Mouse (Mus musculus) MEL (cell line): ENCODE data around the gene Stk11. TPM values are rescaled to one million over a fixed set of nuclear protein-coding genes. Genes with fewer than 3 reads are reported as not detected.

Experiments
- DNase-seq: peaks from one replicate; pipeline ENCODE4 v3.0.0; 2011; ENCODE audit warnings: low read depth, low spot score
- H3K27ac ChIP-seq: 2 replicates; pipeline ENCODE4 v1.5.1; 2012; ENCODE audit warnings: low read depth, mild to moderate bottlenecking, control low read depth, low read length, moderate library complexity; ENCODE audit not compliant: control insufficient read depth
- H3K27me3 ChIP-seq, 2 experiments: fragments of 150-350 bp in 1 of 2; sonication (generic) in 1 of 2; 2 replicates each; pipeline ENCODE4 v1.6.1; 2012; ENCODE audit warnings: low read length in 2 of 2, mild to moderate bottlenecking in 2 of 2, improper control_type of control experiment in 1 of 2, moderate library complexity in 1 of 2; ENCODE audit not compliant: insufficient read depth in 2 of 2, control insufficient read depth in 1 of 2
- H3K36me3 ChIP-seq, 2 experiments: 2 replicates each; pipeline ENCODE4 v1.6.1; 2012 to 2014; ENCODE audit warnings: low read length in 2 of 2, improper control_type of control experiment in 1 of 2, inconsistent platforms in 1 of 2, mild to moderate bottlenecking in 1 of 2; ENCODE audit not compliant: insufficient read depth in 2 of 2, control insufficient read depth in 1 of 2
- H3K4me1 ChIP-seq, 2 experiments: fragments of 150-350 bp in 1 of 2; sonication (generic) in 1 of 2; 2 replicates each; pipeline ENCODE4 v1.6.1; 2012; ENCODE audit warnings: low read length in 2 of 2, improper control_type of control experiment in 1 of 2, mild to moderate bottlenecking in 1 of 2; ENCODE audit not compliant: insufficient read depth in 2 of 2, control insufficient read depth in 1 of 2
- H3K4me3 ChIP-seq, 2 experiments: fragments of 150-350 bp in 1 of 2; sonication (generic) in 1 of 2; 2 replicates each; pipeline ENCODE4 v1.5.1; 2012; ENCODE audit warnings: low read depth in 2 of 2, low read length in 2 of 2, mild to moderate bottlenecking in 2 of 2, moderate library complexity in 2 of 2, control low read depth in 1 of 2, improper control_type of control experiment in 1 of 2; ENCODE audit not compliant: control insufficient read depth in 1 of 2, insufficient read depth in 1 of 2
- H3K79me2 ChIP-seq: 2 replicates; pipeline ENCODE4 v1.6.1; 2012; ENCODE audit warnings: mild to moderate bottlenecking, low read length, moderate library complexity; ENCODE audit not compliant: control insufficient read depth, poor library complexity, insufficient read depth
- H3K9ac ChIP-seq: 2 replicates; pipeline ENCODE4 v1.6.1; 2012; ENCODE audit warnings: low read depth, mild to moderate bottlenecking, control low read depth, low read length, moderate library complexity; ENCODE audit not compliant: control insufficient read depth, poor library complexity, severe bottlenecking
- H3K9me3 ChIP-seq: fragments of 150-350 bp; sonication (generic); replicated peaks from 2 replicates; pipeline ENCODE4 v1.6.1; 2012; ENCODE audit warnings: mild to moderate bottlenecking, low read length, improper control_type of control experiment, moderate library complexity; ENCODE audit not compliant: insufficient read depth
- BHLHE40 ChIP-seq: IDR thresholded peaks from 2 replicates; pipeline ENCODE4 v1.6.1; 2012; ENCODE audit warnings: low read depth, mild to moderate bottlenecking, inconsistent platforms, low read length, improper control_type of control experiment, borderline replicate concordance
- CHD2 ChIP-seq: IDR thresholded peaks from 2 replicates; pipeline ENCODE4 v1.6.1; 2011; ENCODE audit warnings: low read length, improper control_type of control experiment
- E2F4 ChIP-seq: IDR thresholded peaks from 2 replicates; pipeline ENCODE4 v1.6.1; 2011; ENCODE audit warnings: low read depth, low read length, improper control_type of control experiment, borderline replicate concordance
- ELF1 ChIP-seq: IDR thresholded peaks from 2 replicates; pipeline ENCODE4 v1.6.1; 2014; ENCODE audit warnings: low read depth, mild to moderate bottlenecking, inconsistent platforms, low read length, improper control_type of control experiment, moderate library complexity
- ETS1 ChIP-seq: IDR thresholded peaks from 2 replicates; pipeline ENCODE4 v1.6.1; 2012; ENCODE audit warnings: low read depth, mild to moderate bottlenecking, inconsistent platforms, low read length, improper control_type of control experiment, moderate library complexity
- GATA1 ChIP-seq: IDR thresholded peaks from 2 replicates; pipeline ENCODE4 v1.6.1; 2011; ENCODE audit warnings: low read depth, low read length, improper control_type of control experiment
- HCFC1 ChIP-seq: IDR thresholded peaks from 2 replicates; pipeline ENCODE4 v1.6.1; 2012; ENCODE audit warnings: low read depth, mild to moderate bottlenecking, inconsistent platforms, low read length, improper control_type of control experiment, moderate library complexity
- JUND ChIP-seq: IDR thresholded peaks from 2 replicates; pipeline ENCODE4 v1.6.1; 2011; ENCODE audit warnings: low read depth, mild to moderate bottlenecking, improper control_type of control experiment, low read length
- KAT2A ChIP-seq: conservative IDR thresholded peaks from 2 replicates; pipeline ENCODE4 v1.6.1; 2012; ENCODE audit warnings: low read depth, low read length, improper control_type of control experiment, inconsistent platforms
- MAX ChIP-seq: IDR thresholded peaks from 2 replicates; pipeline ENCODE4 v1.6.1; 2011; ENCODE audit warnings: low read length, improper control_type of control experiment
- MAZ ChIP-seq: IDR thresholded peaks from 2 replicates; pipeline ENCODE4 v1.6.1; 2012; ENCODE audit warnings: low read depth, mild to moderate bottlenecking, inconsistent platforms, low read length, improper control_type of control experiment
- MXI1 ChIP-seq: IDR thresholded peaks from 2 replicates; pipeline ENCODE4 v1.6.1; 2011; ENCODE audit warnings: mild to moderate bottlenecking, low read depth, low read length, improper control_type of control experiment
- MYB ChIP-seq: IDR thresholded peaks from 2 replicates; pipeline ENCODE4 v1.6.1; 2011; ENCODE audit warnings: mild to moderate bottlenecking, low read depth, low read length, improper control_type of control experiment
- NELFE ChIP-seq: IDR thresholded peaks from 2 replicates; pipeline ENCODE4 v1.6.1; 2011; ENCODE audit warnings: low read depth, low read length, improper control_type of control experiment
- NRF1 ChIP-seq: IDR thresholded peaks from 2 replicates; pipeline ENCODE4 v1.6.1; 2014; ENCODE audit warnings: low read depth, mild to moderate bottlenecking, inconsistent platforms, low read length, improper control_type of control experiment, moderate library complexity; ENCODE audit not compliant: poor library complexity, insufficient read depth, severe bottlenecking
- POLR2AphosphoS2 ChIP-seq: IDR thresholded peaks from 2 replicates; pipeline ENCODE4 v1.6.1; 2011; ENCODE audit warnings: low read length, improper control_type of control experiment
- POLR2AphosphoS5 ChIP-seq: IDR thresholded peaks from 2 replicates; pipeline ENCODE4 v1.6.1; 2012; ENCODE audit warnings: low read depth, borderline replicate concordance, mild to moderate bottlenecking, inconsistent platforms, low read length, moderate library complexity, mixed read lengths
- RAD21 ChIP-seq: IDR thresholded peaks from 2 replicates; pipeline ENCODE4 v1.6.1; 2011; ENCODE audit warnings: mild to moderate bottlenecking, low read depth, low read length, improper control_type of control experiment
- RCOR1 ChIP-seq: IDR thresholded peaks from 2 replicates; pipeline ENCODE4 v1.6.1; 2012; ENCODE audit warnings: low read depth, mild to moderate bottlenecking, inconsistent platforms, low read length, improper control_type of control experiment
- SMC3 ChIP-seq: IDR thresholded peaks from 2 replicates; pipeline ENCODE4 v1.6.1; 2011; ENCODE audit warnings: low read depth, low read length, improper control_type of control experiment
- TAL1 ChIP-seq: IDR thresholded peaks from 2 replicates; pipeline ENCODE4 v1.6.1; 2012; ENCODE audit warnings: mild to moderate bottlenecking, inconsistent platforms, low read length, moderate library complexity, mixed read lengths
- TBP ChIP-seq: IDR thresholded peaks from 2 replicates; pipeline ENCODE4 v1.8.0; 2011; ENCODE audit warnings: low read depth, low read length, improper control_type of control experiment
- TCF12 ChIP-seq: IDR thresholded peaks from 2 replicates; pipeline ENCODE4 v1.6.1; 2014; ENCODE audit warnings: low read depth, mild to moderate bottlenecking, inconsistent platforms, low read length, improper control_type of control experiment, moderate library complexity
- USF2 ChIP-seq, 2 experiments: IDR thresholded peaks; 2 replicates each; pipeline ENCODE4 v1.6.1; 2011 to 2012; ENCODE audit warnings: improper control_type of control experiment in 2 of 2, low read length in 2 of 2, borderline replicate concordance in 1 of 2, inconsistent platforms in 1 of 2, low read depth in 1 of 2, mild to moderate bottlenecking in 1 of 2; ENCODE audit not compliant: insufficient read depth in 1 of 2
- ZC3H11A ChIP-seq: IDR thresholded peaks from 2 replicates; pipeline ENCODE4 v1.6.1; 2012; ENCODE audit warnings: low read depth, mild to moderate bottlenecking, inconsistent platforms, low read length, improper control_type of control experiment
- ZKSCAN1 ChIP-seq: IDR thresholded peaks from 2 replicates; pipeline ENCODE4 v1.6.1; 2012; ENCODE audit warnings: low read depth, mild to moderate bottlenecking, inconsistent platforms, low read length, improper control_type of control experiment, moderate library complexity
- polyA plus RNA-seq, 2 experiments: library from polyadenylated mRNA; stranded (reverse) in 1 of 2; unstranded in 1 of 2; fragments of >175 nt in 1 of 2; fragments of >200 nt in 1 of 2; gene quantifications; 2 replicates each; pipeline versions ENCODE4 v1.2.1 to v1.2.4; 2012; ENCODE audit warnings: low replicate concordance in 2 of 2, low read depth in 1 of 2; ENCODE audit not compliant: insufficient read length in 2 of 2, insufficient read depth in 1 of 2, missing spikeins in 1 of 2
- total RNA-seq: library from RNA; depleted of rRNA; stranded (reverse); fragments of 300-350 nt; gene quantifications from 2 replicates; pipeline ENCODE4 v1.2.3, GENCODE M21; 2012

The Stk11 gene
- total and polyA plus RNA-seq, 3 experiments, result 108 to 188 TPM; not detected in 1

DNA sequence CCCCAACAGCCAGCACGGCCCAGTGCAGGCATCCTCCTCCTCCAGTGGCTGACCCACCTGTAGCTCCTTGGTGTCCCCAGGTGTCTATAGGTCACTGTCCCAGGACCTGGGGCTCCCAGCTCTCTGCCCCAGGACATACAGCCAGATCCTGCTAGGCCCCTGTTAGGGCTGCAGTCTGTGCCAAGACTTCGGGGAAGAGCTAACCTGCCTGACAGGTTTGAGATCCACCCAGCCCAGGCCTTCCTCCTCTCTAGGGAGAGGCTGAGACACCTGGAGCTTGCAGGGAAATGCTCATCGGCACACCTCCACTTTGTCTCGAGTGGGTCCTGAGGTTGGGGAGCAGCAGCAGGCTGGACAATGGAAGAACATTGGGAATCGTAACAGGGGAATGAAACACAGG lies 9.7 kb upstream of the Stk11 start:
- H3K9ac ChIP-seq, result no peak overlapping the region
- TF ChIP-seq TBP (no peak), ELF1 (no peak), NRF1 (no peak), USF2 (IDR thresholded peaks at IDR 0.05; ENCODE audit: borderline replicate concordance in 1 of 2, insufficient read depth in 1 of 2, low read depth in 1 of 2, low read length in 2 of 2) (no peak), BHLHE40 (no peak), POLR2AphosphoS2 (no peak), TCF12 (no peak), ZKSCAN1 (no peak), CHD2 (no peak), MYB (no peak), KAT2A (no peak), MAX (no peak), TAL1 (no peak), GATA1 (no peak), E2F4 (no peak), JUND (no peak), MXI1 (no peak), ETS1 (no peak), RCOR1 (no peak), POLR2AphosphoS5 (no peak)
- TF ChIP-seq, all 39 proteins: peak for 0

GRCm38 (mm10) chr10:80107678-80108077 lies 7.9 kb upstream of the Stk11 start:
- Histone ChIP-seq H3K4me3 (no peak overlapping the region), H3K9ac (no peak overlapping the region)
- TF ChIP-seq NRF1 (no peak), RAD21 (no peak), RCOR1 (no peak), MAZ (no peak), SMC3 (no peak), ZC3H11A (no peak), HCFC1 (no peak), TAL1 (no peak), MXI1 (no peak), POLR2AphosphoS2 (no peak), NELFE (no peak), USF2 (IDR thresholded peaks at IDR 0.05; ENCODE audit: borderline replicate concordance in 1 of 2, insufficient read depth in 1 of 2, low read depth in 1 of 2, low read length in 2 of 2) (no peak)
- TF ChIP-seq, all 39 proteins: peak for 0
- Histone ChIP-seq H3K4me1 (peaks cover 6 to 17% of the 10 kb centered on the region in 2 experiments), H3K9me3 (no peaks in the 10 kb centered on the region), H3K27ac (no peak overlapping the region), H3K27me3 (no peaks in the 10 kb centered on the region), H3K36me3 (peaks cover 0 to 12% of the 10 kb centered on the region in 2 experiments; a peak in 2 of 4 replicates), H3K79me2 (no peaks in the 10 kb centered on the region)
- no peak for DNase-seq

More for the DNA sequence above, 9.7 kb upstream of the Stk11 start:
- Histone ChIP-seq H3K9me3 (no peaks in the 10 kb centered on the region), H3K4me1 (peaks cover 12 to 26% of the 10 kb centered on the region in 2 experiments), H3K27ac (no peak overlapping the region), H3K36me3 (peaks cover 0 to 18% of the 10 kb centered on the region in 2 experiments; a peak in 2 of 4 replicates), H3K4me3 (no peak overlapping the region), H3K79me2 (peaks cover 14% of the 10 kb centered on the region), H3K27me3 (no peaks in the 10 kb centered on the region)
- DNase-seq, result no peak
